Mouse (Mus musculus): Measurements from ENCODE around the gene Snx27.
A peak's percentile ranks its signal among the peaks of the same experiment; 100 is the strongest.

Snx27 gene

GRCm38 (mm10) chr3:94477444-94477843 is 105.1 kb downstream of the Snx27 start:
- DNase-seq (ENCODE audit: low spot score in 2 of 2) = peak; percentile 58 to 77

- no peak for DNase-seq (ENCODE audit: low spot score in 2 of 2)
Observed at GRCm38 (mm10) chr3:94476301-94477035, 106.0 kb downstream of the Snx27 start.

GRCm38 (mm10) chr3:94473567-94474232 is 108.8 kb downstream of the Snx27 start:
- no peak for DNase-seq (ENCODE audit: low spot score in 2 of 2)

- DNase-seq (ENCODE audit: low spot score in 2 of 2) = no peak
Observed at GRCm38 (mm10) chr3:94473115-94473505, 109.4 kb downstream of the Snx27 start.

GRCm38 (mm10) chr3:94472447-94473114 is 109.9 kb downstream of the Snx27 start:
- DNase-seq (ENCODE audit: low spot score in 2 of 2) = no peak

- no peak for DNase-seq (ENCODE audit: low spot score in 2 of 2)
Observed at GRCm38 (mm10) chr3:94468931-94469330, 113.6 kb downstream of the Snx27 start.

- DNase-seq (ENCODE audit: low spot score in 2 of 2) = peak; percentile 66 to 74
Observed at GRCm38 (mm10) chr3:94465632-94466430, 116.7 kb downstream of the Snx27 start.

- no peak for DNase-seq (ENCODE audit: low spot score in 2 of 2)
Observed at GRCm38 (mm10) chr3:94463926-94464578, 118.5 kb downstream of the Snx27 start.

- no peak for DNase-seq (ENCODE audit: low spot score in 2 of 2)
Observed at GRCm38 (mm10) chr3:94459834-94460233, 122.7 kb downstream of the Snx27 start.

- DNase-seq (ENCODE audit: low spot score in 2 of 2) = no peak
Observed at GRCm38 (mm10) chr3:94457055-94457454, 125.5 kb downstream of the Snx27 start.

GRCm38 (mm10) chr3:94456529-94457000 is 126.0 kb downstream of the Snx27 start:
- DNase-seq (ENCODE audit: low spot score in 2 of 2) = peak; percentile 64 to 77

GRCm38 (mm10) chr3:94449377-94449776 is 133.1 kb downstream of the Snx27 start:
- no peak for DNase-seq (ENCODE audit: low spot score in 2 of 2)
